Mouse (Mus musculus) CH12.LX (cell line): ENCODE results near the gene Hivep2. TPM values are rescaled to one million over a fixed set of nuclear protein-coding genes. Genes with fewer than 3 reads are reported as not detected.
A peak's percentile ranks its signal among the peaks of the same experiment; 100 is the strongest.

Experiments used
- DNase-seq: peaks from one replicate; pipeline ENCODE4 v3.0.0-alpha.2; 2013; ENCODE audit errors: extremely low read depth
- H3K27ac ChIP-seq: 2 replicates; pipeline ENCODE4 v1.5.1; 2012; ENCODE audit warnings: low read depth, mild to moderate bottlenecking, control low read depth, moderate library complexity; ENCODE audit not compliant: insufficient read depth
- H3K27me3 ChIP-seq: replicated peaks from 2 replicates; pipeline ENCODE3; 2012; ENCODE audit warnings: inconsistent platforms
- H3K36me3 ChIP-seq, 2 experiments: replicated peaks in 1 of 2; 2 replicates each; pipeline versions ENCODE3 to v1.6.1; 2012; ENCODE audit warnings: inconsistent platforms in 1 of 2, low read length in 1 of 2, mild to moderate bottlenecking in 1 of 2, mixed read lengths in 1 of 2, moderate library complexity in 1 of 2; ENCODE audit not compliant: control insufficient read depth in 1 of 2, insufficient read depth in 1 of 2
- H3K4me1 ChIP-seq, 2 experiments: 2 replicates each; pipeline ENCODE4 v1.6.1; 2012; ENCODE audit warnings: inconsistent platforms in 1 of 2, moderate library complexity in 1 of 2; ENCODE audit not compliant: insufficient read depth in 2 of 2, control insufficient read depth in 1 of 2
- H3K4me2 ChIP-seq: 2 replicates; pipeline ENCODE4 v1.6.1; 2012; ENCODE audit warnings: low read depth, mild to moderate bottlenecking, control low read depth; ENCODE audit not compliant: poor library complexity, insufficient read depth, severe bottlenecking
- H3K4me3 ChIP-seq, 3 experiments: fragments of 150-350 bp in 1 of 3; sonication (generic) in 1 of 3; replicated peaks in 1 of 3; 2 replicates each; pipeline versions ENCODE3 to v1.5.1; 2011 to 2012; ENCODE audit warnings: low read depth in 2 of 3, low read length in 2 of 3, mild to moderate bottlenecking in 2 of 3, moderate library complexity in 2 of 3, control low read depth in 1 of 3, improper control_type of control experiment in 1 of 3, inconsistent platforms in 1 of 3, mixed read lengths in 1 of 3; ENCODE audit not compliant: poor library complexity in 1 of 3
- H3K79me2 ChIP-seq: replicated peaks from 2 replicates; pipeline ENCODE4 v1.6.1; 2012; ENCODE audit warnings: mild to moderate bottlenecking, moderate library complexity; ENCODE audit not compliant: control insufficient read depth, poor library complexity, insufficient read depth, severe bottlenecking; ENCODE audit errors: extremely low read depth
- H3K9ac ChIP-seq: 2 replicates; pipeline ENCODE4 v1.6.1; 2012; ENCODE audit warnings: low read depth, mild to moderate bottlenecking, control low read depth, moderate library complexity; ENCODE audit not compliant: insufficient read depth
- H3K9me3 ChIP-seq: replicated peaks from 2 replicates; pipeline ENCODE3; 2012; ENCODE audit warnings: low read length, inconsistent platforms, mixed read lengths
- BHLHE40 ChIP-seq: IDR thresholded peaks from 2 replicates; pipeline ENCODE4 v1.6.1; 2011; ENCODE audit warnings: mild to moderate bottlenecking, low read depth, low read length, improper control_type of control experiment
- CHD1 ChIP-seq: IDR thresholded peaks from 2 replicates; pipeline ENCODE4 v1.6.1; 2012; ENCODE audit warnings: low read depth, low read length, improper control_type of control experiment, inconsistent platforms
- CHD2 ChIP-seq: IDR thresholded peaks from 2 replicates; pipeline ENCODE4 v1.6.1; 2011; ENCODE audit warnings: low read length, improper control_type of control experiment
- E2F4 ChIP-seq: IDR thresholded peaks from 2 replicates; pipeline ENCODE4 v1.6.1; 2011; ENCODE audit warnings: low read depth, low read length, improper control_type of control experiment; ENCODE audit not compliant: insufficient replicate concordance
- ELF1 ChIP-seq: IDR thresholded peaks from 2 replicates; pipeline ENCODE4 v1.6.1; 2014; ENCODE audit warnings: low read depth, mild to moderate bottlenecking, inconsistent platforms, low read length, improper control_type of control experiment
- EP300 ChIP-seq: IDR thresholded peaks from 2 replicates; pipeline ENCODE4 v1.6.1; 2011; ENCODE audit warnings: low read length, improper control_type of control experiment
- ETS1 ChIP-seq: conservative IDR thresholded peaks from 2 replicates; pipeline ENCODE4 v1.6.1; 2012; ENCODE audit warnings: low read depth, mild to moderate bottlenecking, inconsistent platforms, low read length, improper control_type of control experiment, moderate library complexity
- GABPA ChIP-seq: IDR thresholded peaks from 2 replicates; pipeline ENCODE4 v1.6.1; 2012; ENCODE audit warnings: low read depth, low read length, improper control_type of control experiment, inconsistent platforms; ENCODE audit not compliant: insufficient replicate concordance
- IRF4 ChIP-seq: IDR thresholded peaks from 2 replicates; pipeline ENCODE4 v1.6.1; 2014; ENCODE audit warnings: low read depth, mild to moderate bottlenecking, inconsistent platforms, low read length, improper control_type of control experiment
- JUN ChIP-seq: IDR thresholded peaks from 2 replicates; pipeline ENCODE4 v1.6.1; 2011; ENCODE audit warnings: low read depth, mild to moderate bottlenecking, low read length, improper control_type of control experiment, moderate library complexity; ENCODE audit not compliant: insufficient read depth
- JUND ChIP-seq: conservative IDR thresholded peaks from 2 replicates; pipeline ENCODE4 v1.6.1; 2011; ENCODE audit warnings: low read depth, low read length, improper control_type of control experiment
- MAFK ChIP-seq: IDR thresholded peaks from 2 replicates; pipeline ENCODE4 v1.6.1; 2011; ENCODE audit warnings: low read length, improper control_type of control experiment; ENCODE audit not compliant: insufficient replicate concordance
- MAX ChIP-seq: IDR thresholded peaks from 2 replicates; pipeline ENCODE4 v1.6.1; 2011; ENCODE audit warnings: low read length, improper control_type of control experiment
- MAZ ChIP-seq: IDR thresholded peaks from 2 replicates; pipeline ENCODE4 v1.6.1; 2012; ENCODE audit warnings: low read depth, mild to moderate bottlenecking, inconsistent platforms, low read length, improper control_type of control experiment, moderate library complexity
- MEF2A ChIP-seq: IDR thresholded peaks from 2 replicates; pipeline ENCODE4 v1.6.1; 2014; ENCODE audit warnings: low read depth, mild to moderate bottlenecking, inconsistent platforms, low read length, improper control_type of control experiment, borderline replicate concordance
- MXI1 ChIP-seq: IDR thresholded peaks from 2 replicates; pipeline ENCODE4 v1.6.1; 2011; ENCODE audit warnings: mild to moderate bottlenecking, low read depth, low read length, improper control_type of control experiment
- NELFE ChIP-seq: IDR thresholded peaks from 2 replicates; pipeline ENCODE4 v1.6.1; 2011; ENCODE audit warnings: low read depth, low read length, improper control_type of control experiment
- PAX5 ChIP-seq: IDR thresholded peaks from 2 replicates; pipeline ENCODE4 v1.6.1; 2012; ENCODE audit warnings: low read length, inconsistent platforms, mixed read lengths
- POLR2A ChIP-seq: IDR thresholded peaks from 2 replicates; pipeline ENCODE4 v1.6.1; 2011; ENCODE audit warnings: low read depth, mild to moderate bottlenecking, improper control_type of control experiment, low read length
- POLR2AphosphoS2 ChIP-seq: IDR thresholded peaks from 2 replicates; pipeline ENCODE4 v1.6.1; 2011; ENCODE audit warnings: low read depth, low read length, improper control_type of control experiment
- RAD21 ChIP-seq: IDR thresholded peaks from 2 replicates; pipeline ENCODE4 v1.6.1; 2011; ENCODE audit warnings: low read depth, mild to moderate bottlenecking, low read length, improper control_type of control experiment, moderate library complexity
- RCOR1 ChIP-seq: conservative IDR thresholded peaks from 2 replicates; pipeline ENCODE4 v1.6.1; 2012; ENCODE audit warnings: low read depth, mild to moderate bottlenecking, inconsistent platforms, low read length, improper control_type of control experiment
- SIN3A ChIP-seq: IDR thresholded peaks from 2 replicates; pipeline ENCODE4 v1.6.1; 2012; ENCODE audit warnings: low read length, improper control_type of control experiment, inconsistent platforms
- SMC3 ChIP-seq: IDR thresholded peaks from 2 replicates; pipeline ENCODE4 v1.6.1; 2011; ENCODE audit warnings: low read depth, low read length, improper control_type of control experiment
- TBP ChIP-seq: conservative IDR thresholded peaks from 2 replicates; pipeline ENCODE4 v1.6.1; 2011; ENCODE audit warnings: low read depth, low read length, improper control_type of control experiment
- UBTF ChIP-seq: IDR thresholded peaks from 2 replicates; pipeline ENCODE4 v1.6.1; 2012; ENCODE audit warnings: low read depth, mild to moderate bottlenecking, inconsistent platforms, low read length, improper control_type of control experiment, moderate library complexity
- ZC3H11A ChIP-seq: IDR thresholded peaks from 2 replicates; pipeline ENCODE4 v1.6.1; 2012; ENCODE audit warnings: low read depth, mild to moderate bottlenecking, inconsistent platforms, low read length, improper control_type of control experiment
- ZKSCAN1 ChIP-seq: IDR thresholded peaks from 2 replicates; pipeline ENCODE4 v1.6.1; 2012; ENCODE audit warnings: low read depth, inconsistent platforms, low read length, improper control_type of control experiment, borderline replicate concordance
- ZMIZ1 ChIP-seq: IDR thresholded peaks from 2 replicates; pipeline ENCODE4 v1.6.1; 2012; ENCODE audit warnings: low read depth, mild to moderate bottlenecking, inconsistent platforms, low read length, improper control_type of control experiment
- ZNF384 ChIP-seq: IDR thresholded peaks from 2 replicates; pipeline ENCODE4 v1.6.1; 2012; ENCODE audit warnings: low read depth, low read length, improper control_type of control experiment, inconsistent platforms
- dilution Hi-C: fragments of 300-500 bp; cut with MboI; formaldehyde crosslinking; loops from 2 replicates; pipeline ENCODE4 v1.14.3; 2020; ENCODE audit warnings: low sequenced_read_pairs; ENCODE audit not compliant: extremely low pct_unique_long_range_greater_than_20kb, extremely low pct_ligation_motif_present
- in situ Hi-C: fragments of 300-500 bp; cut with MboI; formaldehyde crosslinking; loops from 3 replicates; pipeline ENCODE4 v1.14.3; 2019; ENCODE audit warnings: low sequenced_read_pairs, low pct_ligation_motif_present, low pct_unique_long_range_greater_than_20kb, mixed read lengths
- polyA plus RNA-seq: library from polyadenylated mRNA; unstranded; fragments of >175 nt; gene quantifications from 2 replicates; pipeline ENCODE4 v1.2.1, GENCODE M21; 2012; ENCODE audit warnings: low read depth; ENCODE audit not compliant: insufficient read length
- total RNA-seq, 2 experiments: library from RNA; depleted of rRNA; stranded (reverse); fragments of 300-350 nt in 1 of 2; fragments of >200 nt in 1 of 2; gene quantifications; 2 replicates each; pipeline ENCODE4 v1.2.3; 2012 to 2014

Hivep2 gene
- total and polyA plus RNA-seq, 3 experiments, result 0.59 to 2.7 (median 1.4) TPM

GRCm38 (mm10) chr10:14085241-14085659 is 119.4 kb downstream of the Hivep2 start:
- in situ Hi-C loops (no loop called here), dilution Hi-C loops (no loop called here)
- Histone ChIP-seq H3K9ac (peak overlapping the region; percentile 59), H3K36me3 (no peaks in the 10 kb centered on the region), H3K4me3 (peak overlapping the region in 1 of 3 experiments; percentile 53), H3K4me2 (peak overlapping the region; percentile 63), H3K9me3 (no peaks in the 10 kb centered on the region), H3K79me2 (peaks cover 2% of the 10 kb centered on the region; the same call in 1 of the 2 replicates), H3K27ac (peak overlapping the region; percentile 97), H3K27me3 (no peaks in the 10 kb centered on the region), H3K4me1 (peaks cover 18 to 49% of the 10 kb centered on the region in 2 experiments)
- TF ChIP-seq EP300, result no peak
- TF ChIP-seq RCOR1, result no peak
- TF ChIP-seq UBTF, result no peak
- DNase-seq, result no peak

GRCm38 (mm10) chr10:14085882-14086515 is 120.1 kb downstream of the Hivep2 start:
- H3K4me1 ChIP-seq, result peaks cover 18 to 49% of the 10 kb centered on the region in 2 experiments
- H3K4me2 ChIP-seq, result peak overlapping the region; percentile 63
- H3K4me3 ChIP-seq, result peak overlapping the region; percentile 42 to 55 (median 53)
- DNase-seq, result peak; percentile 87
- peak overlapping the region; percentile 59 for H3K9ac ChIP-seq
- peak overlapping the region; percentile 97 for H3K27ac ChIP-seq
- in situ Hi-C loops, result no loop called here
- dilution Hi-C loops, result no loop called here
- H3K36me3 ChIP-seq, result no peaks in the 10 kb centered on the region
- no peaks in the 10 kb centered on the region for H3K9me3 ChIP-seq
- H3K27me3 ChIP-seq, result no peaks in the 10 kb centered on the region
- H3K79me2 ChIP-seq, result peaks cover 2% of the 10 kb centered on the region; the same call in 1 of the 2 replicates
- TF ChIP-seq JUND (peak; percentile 95), ZNF384 (peak; percentile 99), MAZ (0 out of 2 replicates have a peak, but pooled peaks have one; percentile 49), EP300 (peak; percentile 95), ZC3H11A (no peak), IRF4 (peak; percentile 96), E2F4 (no peak), UBTF (no peak; the same call in 1 of the 2 replicates), BHLHE40 (peak; percentile 79), RAD21 (peak; percentile 2), ZMIZ1 (peak; percentile 56; the same call in 1 of the 2 replicates), POLR2A (peak; percentile 24; the same call in 1 of the 2 replicates), PAX5 (no peak), SMC3 (peak; percentile 18; the same call in 1 of the 2 replicates), MXI1 (peak; percentile 65), MAX (peak; percentile 74), NELFE (peak; percentile 63; the same call in 1 of the 2 replicates), CHD2 (peak; percentile 80), POLR2AphosphoS2 (0 out of 2 replicates have a peak, but pooled peaks have one; percentile 40), GABPA (no peak), ETS1 (peak; percentile 96), RCOR1 (peak; percentile 98), SIN3A (peak; percentile 93), CHD1 (peak; percentile 94; the same call in 1 of the 2 replicates), ELF1 (peak; percentile 49), MAFK (peak; percentile 87), JUN (peak; percentile 98), ZKSCAN1 (no peak; the same call in 1 of the 2 replicates), TBP (no peak; the same call in 1 of the 2 replicates), MEF2A (peak; percentile 90)
